Mouse (Mus musculus) right cerebral cortex, adult 18-20 months (tissue): Measurements from ENCODE around the gene Ttpal.
"Not testable (repeated sequence)": the region's sequence is repeated elsewhere in the genome, so short reads cannot be mapped to it uniquely, and the experiment has no call there.

Experiments
- DNase-seq: peaks from one replicate; pipeline ENCODE4 v3.0.0; 2022; ENCODE audit warnings: mixed read lengths

Ttpal gene

GRCm38 (mm10) chr2:163634211-163634610 is 32.1 kb downstream of the Ttpal start:
- no peak for DNase-seq

- no peak for DNase-seq
Observed at GRCm38 (mm10) chr2:163636057-163636456, 33.9 kb downstream of the Ttpal start.

GRCm38 (mm10) chr2:163637655-163638266 is 35.6 kb downstream of the Ttpal start:
- no peak for DNase-seq

GRCm38 (mm10) chr2:163640493-163640892 is 38.4 kb downstream of the Ttpal start:
- DNase-seq = no peak

GRCm38 (mm10) chr2:163641681-163642080 is 39.6 kb downstream of the Ttpal start:
- DNase-seq = no peak

- no peak for DNase-seq
Observed at GRCm38 (mm10) chr2:163642685-163643575, 40.8 kb downstream of the Ttpal start.

- no peak for DNase-seq
Observed at GRCm38 (mm10) chr2:163643576-163643971, 41.5 kb downstream of the Ttpal start.

GRCm38 (mm10) chr2:163644047-163644446 is 41.9 kb downstream of the Ttpal start:
- no peak for DNase-seq

- DNase-seq = peak; percentile 98
Observed at GRCm38 (mm10) chr2:163644575-163645385, 42.7 kb downstream of the Ttpal start, which contains the start of gene Serinc3. TSS of gene Serinc3 (minus strand) at chr2:163645131.

GRCm38 (mm10) chr2:163645700-163646460 is 43.8 kb downstream of the Ttpal start:
- no peak for DNase-seq

- no peak for DNase-seq
Observed at GRCm38 (mm10) chr2:163646461-163647080, 44.5 kb downstream of the Ttpal start.

- DNase-seq = not testable (repeated sequence)
Observed at GRCm38 (mm10) chr2:163655699-163656098, 53.6 kb downstream of the Ttpal start.

- DNase-seq = no peak
Observed at GRCm38 (mm10) chr2:163657486-163657885, 55.4 kb downstream of the Ttpal start.

- DNase-seq = peak; percentile 91
Observed at GRCm38 (mm10) chr2:163657975-163658886, 56.1 kb downstream of the Ttpal start, which contains the start of gene Pkig. TSS of gene Pkig (plus strand) at chr2:163658386.

- no peak for DNase-seq
Observed at GRCm38 (mm10) chr2:163658941-163659340, 56.8 kb downstream of the Ttpal start.

GRCm38 (mm10) chr2:163659431-163659830 is 57.3 kb downstream of the Ttpal start:
- no peak for DNase-seq

GRCm38 (mm10) chr2:163660103-163660701 is 58.1 kb downstream of the Ttpal start:
- DNase-seq = no peak

GRCm38 (mm10) chr2:163661371-163661850 is 59.3 kb downstream of the Ttpal start:
- DNase-seq = peak; percentile 91

GRCm38 (mm10) chr2:163662076-163662475 is 60.0 kb downstream of the Ttpal start:
- DNase-seq = no peak

- no peak for DNase-seq
Observed at GRCm38 (mm10) chr2:163662698-163663221, 60.6 kb downstream of the Ttpal start.
